Mouse (Mus musculus) myocyte (in vitro differentiated cells): ENCODE measurements around the gene Ube4b. TPM values are rescaled to one million over a fixed set of nuclear protein-coding genes. Genes with fewer than 3 reads are reported as not detected.
"Not testable (repeated sequence)": the region's sequence is repeated elsewhere in the genome, so short reads cannot be mapped to it uniquely, and the experiment has no call there.

Source experiments
- H3K27me3 ChIP-seq: one replicate; pipeline ENCODE4 v1.6.1; 2011; ENCODE audit not compliant: control insufficient read depth, insufficient read depth, insufficient read length
- H3K36me3 ChIP-seq: one replicate; pipeline ENCODE4 v1.6.1; 2011; ENCODE audit not compliant: control insufficient read depth, insufficient read depth
- H3K4me2 ChIP-seq: one replicate; pipeline ENCODE4 v1.6.1; 2011; ENCODE audit warnings: low read depth, control low read depth
- H3K4me3 ChIP-seq: one replicate; pipeline ENCODE4 v1.5.1; 2011; ENCODE audit warnings: mild to moderate bottlenecking, control low read depth, moderate library complexity
- H3K79me2 ChIP-seq: one replicate; pipeline ENCODE4 v1.6.1; 2011; ENCODE audit not compliant: control insufficient read depth, insufficient read depth
- H3ac ChIP-seq: one replicate; pipeline ENCODE4 v1.6.1; 2011; ENCODE audit not compliant: control insufficient read depth, insufficient read length
- CEBPB ChIP-seq: IDR thresholded peaks from 2 replicates; pipeline ENCODE4 v1.6.1; 2011; ENCODE audit warnings: mild to moderate bottlenecking, moderate library complexity; ENCODE audit not compliant: poor library complexity, insufficient read depth, severe bottlenecking
- E2F4 ChIP-seq: IDR thresholded peaks from one replicate; pipeline ENCODE4 v1.6.1; 2011; ENCODE audit warnings: mild to moderate bottlenecking, control low read depth, moderate library complexity; ENCODE audit not compliant: insufficient read depth
- MAX ChIP-seq: IDR thresholded peaks from one replicate; pipeline ENCODE4 v1.6.1; 2011; ENCODE audit warnings: low read depth, mild to moderate bottlenecking, control low read depth
- MYOD1 ChIP-seq, 3 experiments: IDR thresholded peaks; one replicate each; pipeline ENCODE4 v1.6.1; 2011; ENCODE audit warnings: control low read depth in 2 of 3, low read depth in 2 of 3, mild to moderate bottlenecking in 2 of 3, moderate library complexity in 1 of 3; ENCODE audit not compliant: insufficient read length in 2 of 3, control insufficient read depth in 1 of 3
- MYOG ChIP-seq, 3 experiments: IDR thresholded peaks; one replicate each; pipeline ENCODE4 v1.6.1; 2011; ENCODE audit warnings: control low read depth in 2 of 3, low read depth in 2 of 3, mild to moderate bottlenecking in 2 of 3; ENCODE audit not compliant: insufficient read length in 2 of 3, control insufficient read depth in 1 of 3, insufficient read depth in 1 of 3
- POLR2A ChIP-seq: IDR thresholded peaks from one replicate; pipeline ENCODE4 v1.6.1; 2011; ENCODE audit warnings: low read depth, mild to moderate bottlenecking, control low read depth, moderate library complexity; ENCODE audit not compliant: insufficient read length
- POLR2AphosphoS2 ChIP-seq: IDR thresholded peaks from one replicate; pipeline ENCODE4 v1.6.1; 2011; ENCODE audit warnings: low read depth, control low read depth; ENCODE audit not compliant: insufficient read length
- REST ChIP-seq: IDR thresholded peaks from one replicate; pipeline ENCODE4 v1.6.1; 2011; ENCODE audit warnings: mild to moderate bottlenecking, control low read depth, moderate library complexity; ENCODE audit not compliant: insufficient read depth, insufficient read length
- SRF ChIP-seq: IDR thresholded peaks from one replicate; pipeline ENCODE4 v1.6.1; 2011; ENCODE audit warnings: low read depth; ENCODE audit not compliant: control insufficient read depth, insufficient read length
- TCF12 ChIP-seq: IDR thresholded peaks from one replicate; pipeline ENCODE4 v1.6.1; 2011; ENCODE audit warnings: mild to moderate bottlenecking, control low read depth; ENCODE audit not compliant: poor library complexity, insufficient read depth, severe bottlenecking
- TCF3 ChIP-seq: IDR thresholded peaks from one replicate; pipeline ENCODE4 v1.6.1; 2011; ENCODE audit warnings: low read depth, control low read depth; ENCODE audit not compliant: insufficient read length
- USF1 ChIP-seq: IDR thresholded peaks from one replicate; pipeline ENCODE4 v1.6.1; 2011; ENCODE audit warnings: low read depth, mild to moderate bottlenecking, control low read depth, moderate library complexity
- polyA plus RNA-seq: library from polyadenylated mRNA; unstranded; fragments of >200 nt; fragmentation: generic; extraction: Trizol; gene quantifications from one replicate; pipeline ENCODE4 v1.2.1, GENCODE M21; 2012; ENCODE audit warnings: missing spikeins

Gene Ube4b
- polyA plus RNA-seq, 1 experiment: 57.4 TPM

DNA sequence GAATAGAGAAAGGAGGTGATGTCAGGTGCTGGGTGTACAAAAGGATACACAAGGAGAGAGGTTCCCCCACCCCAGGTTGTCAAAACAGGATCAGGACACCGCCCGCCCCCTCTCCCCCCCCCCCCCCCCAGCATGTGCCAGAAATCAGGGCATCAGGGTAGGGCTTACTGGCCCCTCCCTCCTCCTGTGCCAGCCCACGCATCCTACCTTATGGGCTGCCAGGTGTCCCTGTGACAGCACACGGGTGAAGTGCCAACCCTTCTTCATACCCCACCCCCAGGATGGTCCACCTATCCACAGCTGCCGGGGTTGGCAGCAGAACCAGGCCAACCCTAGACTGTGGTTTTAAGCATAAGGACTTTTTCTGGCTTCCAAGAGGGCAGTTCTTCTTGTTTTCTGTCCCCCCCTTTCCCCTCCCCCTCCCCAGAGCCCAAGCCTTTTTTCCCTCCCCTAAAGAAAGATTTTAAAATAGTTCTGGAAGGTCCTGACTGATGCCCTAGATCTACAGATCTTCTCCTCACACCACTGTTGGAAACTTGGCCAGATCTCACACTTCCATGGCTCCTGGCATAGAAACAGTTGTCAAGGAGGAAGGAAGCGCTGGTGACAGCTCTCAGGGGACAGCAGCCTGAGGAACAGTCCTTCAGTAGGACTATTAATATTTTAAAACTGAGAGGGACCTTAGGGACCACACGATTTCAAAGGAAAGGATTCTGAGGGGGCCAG, 35.2 kb upstream of the Ube4b start:
- TF ChIP-seq USF1 (no peak), MYOG (IDR thresholded peaks at IDR 0.05; ENCODE audit: control insufficient read depth in 1 of 3, insufficient read depth in 1 of 3, insufficient read length in 2 of 3, low read depth in 2 of 3) (peak in 1 of 3 experiments; percentile 23)
- no peak overlapping the region for H3ac ChIP-seq
- H3K27me3 ChIP-seq: no peaks in the 10 kb centered on the region
- no peak overlapping the region for H3K4me2 ChIP-seq
- no peaks in the 10 kb centered on the region for H3K79me2 ChIP-seq
- H3K4me3 ChIP-seq: no peak overlapping the region
- no peaks in the 10 kb centered on the region for H3K36me3 ChIP-seq

DNA sequence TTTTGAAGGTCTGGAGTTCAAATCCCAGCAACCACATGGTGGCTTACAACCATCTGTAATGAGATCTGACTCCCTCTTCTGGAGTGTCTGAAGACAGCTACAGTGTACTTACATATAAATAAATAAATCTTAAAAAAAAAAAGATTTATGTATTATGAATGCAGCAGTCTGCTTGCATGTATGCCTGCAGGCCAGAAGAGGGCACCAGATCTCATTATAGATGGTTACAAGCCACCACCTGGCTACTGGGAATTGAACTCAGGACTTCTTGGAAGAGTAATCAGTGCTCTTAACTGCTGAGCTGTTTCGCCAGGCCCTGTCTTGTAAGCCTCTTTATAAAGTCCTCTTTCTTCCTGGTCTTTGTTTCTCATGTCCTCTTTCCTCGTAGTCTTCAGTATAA, 33.9 kb upstream of the Ube4b start:
- not testable (repeated sequence) for H3ac ChIP-seq, H3K27me3 ChIP-seq, H3K4me2 ChIP-seq, H3K36me3 ChIP-seq, H3K4me3 ChIP-seq, H3K79me2 ChIP-seq

DNA sequence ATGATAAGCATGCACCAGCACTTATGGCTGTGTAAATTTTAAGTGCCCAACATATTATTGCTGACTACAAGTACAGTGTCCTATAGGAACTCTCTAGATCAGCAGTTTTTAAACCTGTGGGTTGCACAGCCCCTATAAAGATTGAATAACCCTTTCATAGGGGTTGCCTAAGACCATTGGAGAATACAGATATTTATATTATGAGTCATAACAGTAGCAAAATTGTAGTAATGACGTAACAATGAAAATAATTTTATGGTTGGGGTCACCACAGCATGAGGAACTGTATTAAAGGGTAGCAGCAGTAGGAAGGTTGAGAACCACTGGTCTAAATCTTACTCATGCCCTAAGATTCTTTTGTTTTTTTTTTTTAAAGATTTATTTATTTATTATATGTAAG, 32.9 kb upstream of the Ube4b start:
- no peak overlapping the region for H3ac ChIP-seq
- no peaks in the 10 kb centered on the region for H3K27me3 ChIP-seq
- no peaks in the 10 kb centered on the region for H3K36me3 ChIP-seq
- no peak for TF ChIP-seq MAX
- no peak for TF ChIP-seq MYOG (IDR thresholded peaks at IDR 0.05; ENCODE audit: control insufficient read depth in 1 of 3, insufficient read depth in 1 of 3, insufficient read length in 2 of 3, low read depth in 2 of 3)
- TF ChIP-seq POLR2A: no peak
- no peak for TF ChIP-seq SRF
- no peak for TF ChIP-seq TCF12
- no peak for TF ChIP-seq E2F4
- no peak for TF ChIP-seq CEBPB
- TF ChIP-seq REST: no peak
- TF ChIP-seq TCF3: no peak
- no peak overlapping the region for H3K4me2 ChIP-seq
- no peaks in the 10 kb centered on the region for H3K79me2 ChIP-seq
- no peak overlapping the region for H3K4me3 ChIP-seq

DNA sequence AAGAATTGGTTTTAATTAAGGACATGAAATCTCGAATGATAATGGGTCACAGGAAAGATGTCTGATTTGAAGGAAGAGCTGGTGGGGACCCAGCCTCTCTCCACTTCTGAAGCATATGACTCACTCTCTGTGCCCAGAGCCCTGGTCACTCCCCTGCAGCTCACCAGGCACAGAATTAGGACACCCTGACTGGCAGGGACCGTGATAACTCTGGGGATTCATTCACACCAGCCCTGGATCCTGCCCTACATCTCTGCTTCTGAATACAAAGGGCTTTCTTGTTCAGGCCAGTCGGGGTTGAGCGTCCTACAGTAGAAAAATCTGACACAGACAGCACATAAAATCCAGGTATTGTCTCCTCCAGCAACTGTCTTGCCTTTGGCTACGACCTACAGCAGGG, 32.0 kb upstream of the Ube4b start:
- no peaks in the 10 kb centered on the region for H3K79me2 ChIP-seq
- TF ChIP-seq USF1 (no peak), MAX (no peak), TCF12 (no peak), SRF (no peak), POLR2AphosphoS2 (no peak), CEBPB (no peak), MYOD1 (IDR thresholded peaks at IDR 0.05; ENCODE audit: control insufficient read depth in 1 of 3, insufficient read length in 2 of 3, low read depth in 2 of 3) (no peak), REST (no peak)
- H3K36me3 ChIP-seq: no peaks in the 10 kb centered on the region
- no peak overlapping the region for H3K4me2 ChIP-seq
- H3K4me3 ChIP-seq: no peak overlapping the region
- H3ac ChIP-seq: no peak overlapping the region
- H3K27me3 ChIP-seq: no peaks in the 10 kb centered on the region

DNA sequence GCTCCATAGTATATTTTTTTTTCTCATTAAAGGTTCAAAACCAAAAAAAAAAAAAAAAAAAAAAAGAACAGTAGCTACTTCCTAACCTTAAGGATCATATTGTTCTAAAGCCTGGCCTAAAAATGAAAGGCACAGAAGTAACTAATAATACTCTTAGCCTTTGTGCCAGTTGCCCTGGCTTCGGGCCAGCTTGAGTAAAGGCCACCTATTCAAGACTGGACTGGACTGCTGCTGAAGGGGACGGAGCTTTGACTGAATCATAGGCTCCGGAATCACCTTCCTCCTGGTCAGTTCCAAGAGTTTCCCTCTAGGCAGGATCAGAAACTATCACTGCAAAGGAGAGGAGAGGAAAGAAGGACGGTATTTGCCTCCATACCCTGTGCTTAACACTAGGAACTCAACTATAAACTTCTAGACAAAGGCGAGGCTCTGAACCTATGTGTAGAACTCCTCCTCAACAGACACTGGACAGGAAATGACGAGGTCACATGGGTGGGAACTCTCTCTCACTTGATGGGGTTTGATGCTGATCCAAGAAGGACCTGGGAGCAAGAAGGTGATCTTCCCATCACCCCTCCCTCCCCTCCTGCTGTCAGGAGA, 31.4 kb upstream of the Ube4b start:
- no peak for TF ChIP-seq CEBPB
- no peak for TF ChIP-seq REST
- no peak for TF ChIP-seq USF1
- no peak for TF ChIP-seq MYOG (IDR thresholded peaks at IDR 0.05; ENCODE audit: control insufficient read depth in 1 of 3, insufficient read depth in 1 of 3, insufficient read length in 2 of 3, low read depth in 2 of 3)
- TF ChIP-seq MAX: no peak
- Histone ChIP-seq H3K79me2 (no peaks in the 10 kb centered on the region), H3K4me3 (no peak overlapping the region), H3K4me2 (no peak overlapping the region), H3K27me3 (no peaks in the 10 kb centered on the region), H3ac (no peak overlapping the region), H3K36me3 (no peaks in the 10 kb centered on the region)

DNA sequence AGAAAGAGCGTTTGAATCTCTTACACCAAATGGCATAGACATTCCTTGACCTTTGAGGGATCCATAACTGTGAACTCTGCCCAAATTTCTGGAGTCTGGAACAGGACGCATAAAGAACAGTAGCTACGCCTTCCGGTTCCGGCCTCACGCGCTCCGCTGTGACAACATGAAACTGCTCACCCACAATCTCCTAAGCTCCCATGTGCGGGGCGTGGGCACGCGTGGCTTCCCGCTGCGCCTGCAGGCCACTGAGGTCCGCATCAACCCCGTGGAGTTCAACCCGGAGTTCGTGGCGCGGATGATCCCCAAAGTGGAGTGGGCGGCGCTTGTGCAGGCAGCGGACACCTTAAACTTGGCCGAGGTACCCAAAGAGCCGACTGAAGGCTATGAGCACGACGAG, 30.6 kb upstream of the Ube4b start:
- H3K4me3 ChIP-seq, H3K27me3 ChIP-seq, H3K4me2 ChIP-seq, H3K79me2 ChIP-seq, H3K36me3 ChIP-seq, H3ac ChIP-seq: not testable (repeated sequence)
